Mouse (Mus musculus): ENCODE measurements around the gene Ccdc38.
A peak's percentile ranks its signal among the peaks of the same experiment; 100 is the strongest.

- TF ChIP-seq CTCF (IDR thresholded peaks at IDR 0.05; ENCODE audit: extremely low read depth, insufficient read depth, insufficient read length, insufficient replicate concordance) (peak; percentile 72; the same call in 1 of the 2 replicates), POLR2A (IDR thresholded peaks at IDR 0.05; ENCODE audit: low read depth, low read length) (no peak)
Measured at GRCm38 (mm10) chr10:93611419-93612007, 71.1 kb downstream of the Ccdc38 start.
